Mouse (Mus musculus): ENCODE measurements around the gene Ryr1. TPM values are rescaled to one million over a fixed set of nuclear protein-coding genes. Genes with fewer than 3 reads are reported as not detected.
"Not testable (repeated sequence)": the region's sequence is repeated elsewhere in the genome, so short reads cannot be mapped to it uniquely, and the experiment has no call there.

Gene Ryr1
- polyA plus RNA-seq, 3 experiments from 2014 or later: 0.05 to 0.16 TPM; not detected in 1

DNA sequence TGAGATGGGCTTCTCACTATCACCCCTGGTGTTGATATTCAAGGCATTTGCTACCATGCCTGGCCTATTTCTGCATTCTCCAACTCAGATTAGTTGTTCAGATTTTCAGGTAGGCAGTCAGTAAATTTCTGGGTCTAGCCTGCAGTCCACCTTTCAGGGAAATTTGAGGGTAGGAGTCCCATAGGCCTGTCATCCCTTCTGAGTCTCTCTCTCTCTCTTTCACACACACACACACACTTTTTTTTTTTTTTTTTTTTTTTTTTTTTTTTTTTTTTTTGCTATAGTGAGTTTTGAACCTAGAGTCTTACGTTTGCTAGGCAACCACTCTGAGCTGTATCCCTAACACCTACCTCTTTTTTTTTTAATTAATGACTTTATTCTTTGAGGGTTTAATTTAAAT, 140.5 kb downstream of the Ryr1 start:
- ATAC-seq: no peak

DNA sequence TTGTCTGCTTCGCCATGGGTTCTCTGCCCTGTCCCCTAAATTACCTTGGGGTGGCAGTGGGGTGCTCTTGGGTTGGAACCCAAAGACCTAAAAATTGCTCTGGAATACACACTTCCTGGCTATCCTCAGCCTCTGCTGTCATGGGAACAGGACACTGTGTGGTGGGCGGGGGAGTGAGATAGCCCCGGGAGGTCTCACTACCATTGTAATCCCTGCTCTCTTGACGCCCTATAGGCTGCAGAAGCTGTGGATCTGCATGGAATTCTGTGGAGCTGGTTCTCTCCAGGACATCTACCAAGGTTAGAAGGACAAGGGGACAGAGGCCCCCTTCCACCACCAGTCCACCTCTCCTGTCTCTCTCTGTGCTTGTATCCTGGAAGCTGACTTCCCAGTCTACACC, 141.1 kb downstream of the Ryr1 start:
- no peak for ATAC-seq

DNA sequence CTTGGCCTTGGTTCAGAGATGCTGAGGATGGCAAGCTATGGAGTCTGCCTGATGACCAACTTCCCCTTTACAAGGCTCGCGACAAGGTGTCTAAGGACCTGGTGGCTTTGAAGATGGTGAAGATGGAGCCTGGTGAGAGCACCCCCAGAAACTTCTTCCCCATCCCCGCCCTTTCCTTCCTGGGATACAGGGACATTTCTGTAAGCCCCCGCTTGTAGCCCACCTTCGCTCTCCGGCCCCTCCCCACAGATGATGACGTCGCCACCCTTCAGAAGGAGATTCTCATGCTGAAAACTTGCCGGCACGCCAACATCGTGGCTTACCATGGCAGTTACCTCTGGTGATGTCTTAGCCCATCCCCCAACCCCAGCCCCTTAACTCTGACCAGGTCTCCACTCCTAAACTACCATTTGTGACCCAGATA, 141.8 kb downstream of the Ryr1 start:
- ATAC-seq: no peak

DNA sequence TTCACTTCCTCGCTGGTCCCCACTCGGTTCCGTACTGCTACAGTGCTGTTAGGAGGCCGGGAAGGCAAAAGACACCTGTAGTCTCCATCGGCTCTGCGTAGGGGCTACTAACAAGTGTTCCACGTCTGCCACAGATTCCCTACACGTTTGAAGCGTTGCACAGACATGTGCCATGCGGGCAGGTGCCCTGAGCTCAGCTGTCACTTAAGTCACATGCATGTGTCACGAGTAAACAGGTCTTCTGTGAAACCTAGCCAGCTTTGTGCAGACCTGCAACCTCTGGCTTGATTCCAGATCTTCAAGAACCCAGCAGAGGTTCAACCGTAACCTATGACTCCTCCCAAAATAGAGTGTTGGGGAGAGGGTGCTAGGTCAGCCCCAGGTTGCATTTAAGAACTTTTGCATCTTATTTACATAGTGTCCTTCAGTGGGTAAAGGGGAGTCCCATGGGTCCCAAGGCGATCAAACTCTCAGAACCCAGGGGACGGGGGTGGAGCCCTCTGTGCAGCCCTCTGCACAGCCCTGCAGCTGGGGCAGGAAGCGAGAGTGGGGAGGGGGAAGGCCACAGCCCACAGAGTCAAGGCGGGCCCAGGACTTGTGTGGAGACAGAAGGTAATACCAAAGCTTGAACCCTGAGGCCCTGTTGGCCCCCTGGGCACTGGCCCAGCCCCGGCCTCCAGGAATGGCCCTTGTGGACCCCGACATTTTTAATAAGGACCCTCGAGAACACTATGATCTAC, 142.5 kb downstream of the Ryr1 start:
- peak; percentile 80 for ATAC-seq

DNA sequence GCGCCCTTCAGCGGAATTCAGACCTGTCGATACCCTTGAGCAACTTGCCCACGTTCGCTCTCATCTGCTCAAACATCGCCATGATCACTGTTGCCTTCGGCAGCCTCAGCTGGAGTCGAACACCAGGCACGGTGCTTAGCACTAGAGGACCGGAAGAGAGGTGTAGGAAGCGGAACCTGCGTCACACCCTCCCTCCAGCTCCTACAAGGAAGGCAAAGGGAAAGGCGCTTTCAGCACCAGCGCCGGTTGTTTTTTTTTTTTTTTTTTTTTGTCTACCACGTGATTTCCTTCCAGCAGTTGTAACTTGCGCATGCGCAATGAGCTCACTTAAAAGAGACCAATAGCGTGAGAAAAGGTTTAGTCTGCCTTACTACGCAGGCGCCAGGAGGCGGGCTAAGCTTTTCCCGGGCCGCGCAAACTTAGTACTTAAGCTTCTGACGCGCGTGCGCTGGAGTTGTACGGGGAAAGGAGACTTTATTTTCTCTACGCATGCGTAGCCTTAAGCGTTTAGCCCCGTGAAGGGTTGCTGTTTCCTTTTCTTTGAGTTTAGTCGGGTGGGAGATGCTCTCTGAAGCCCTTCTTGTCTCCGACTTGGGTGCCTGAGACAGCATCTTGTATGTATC, 143.2 kb downstream of the Ryr1 start, which contains the start of the genes Eif3k and Map4k1:
TSS of gene Eif3k (minus strand) at position 214 of the 623 bp plus-strand sequence.
TSS of gene Map4k1 (plus strand) at position 400 of the 623 bp plus-strand sequence.
- peak; percentile 77 for ATAC-seq

DNA sequence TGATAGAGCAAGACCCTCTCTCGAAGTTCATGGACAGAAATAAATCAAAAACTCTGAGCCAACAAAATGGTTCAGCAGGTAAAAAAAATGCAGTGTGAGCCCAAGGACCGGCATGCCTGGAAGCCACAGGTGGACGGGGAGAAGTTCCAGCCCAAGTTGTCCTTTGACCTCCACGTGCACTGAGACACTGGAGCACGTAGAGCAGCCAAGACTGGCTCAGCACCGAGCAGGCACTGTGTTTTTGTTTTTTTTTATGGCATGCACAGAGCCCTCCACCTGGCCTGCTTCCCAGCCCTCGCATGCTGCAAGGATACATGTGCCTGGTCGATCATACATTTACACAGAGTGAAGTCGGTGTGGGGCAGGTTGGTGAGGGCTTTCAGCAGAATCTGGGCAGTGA, 147.4 kb downstream of the Ryr1 start:
- no peak for ATAC-seq

DNA sequence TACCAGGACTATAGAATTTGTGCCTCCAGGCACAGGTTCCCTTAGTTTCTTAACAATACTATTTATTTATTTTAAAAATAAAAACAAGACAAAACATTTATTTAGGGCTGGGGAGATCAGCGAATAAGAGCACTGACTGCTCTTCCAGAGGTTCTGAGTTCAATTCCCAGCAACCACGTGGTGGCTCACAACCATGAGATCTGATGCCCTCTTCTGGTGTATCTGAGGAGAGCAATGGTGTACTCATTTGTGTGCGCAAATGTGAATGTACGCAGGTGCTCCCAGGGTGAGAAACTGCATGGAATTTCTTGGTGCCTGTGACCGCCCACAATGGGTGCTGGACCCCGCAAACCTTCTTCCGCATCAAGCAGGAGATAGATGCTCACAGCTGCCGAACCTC, 152.0 kb downstream of the Ryr1 start:
- peak; percentile 32 for ATAC-seq

DNA sequence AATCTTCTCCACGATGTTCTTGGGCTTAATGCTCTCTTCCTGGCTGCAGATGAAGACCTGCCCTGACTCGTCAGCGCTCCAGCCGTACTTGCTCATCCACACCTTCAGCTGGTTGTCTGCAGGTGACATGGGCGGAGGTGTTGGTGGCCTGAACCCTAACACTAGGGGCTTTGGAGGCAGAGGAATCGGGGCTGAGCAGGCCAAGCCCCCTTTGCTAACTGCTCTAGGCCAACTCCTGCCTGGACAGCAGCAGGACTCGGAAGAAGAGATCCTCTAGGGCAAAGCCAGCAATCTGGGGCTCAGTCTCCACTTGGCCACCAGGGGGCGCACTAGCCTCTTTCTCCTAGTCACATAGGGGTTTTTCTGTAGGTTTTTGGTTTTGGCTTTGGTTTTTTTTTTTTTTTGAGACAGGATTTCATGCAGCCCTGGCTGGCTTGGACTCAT, 152.4 kb downstream of the Ryr1 start:
- ATAC-seq: peak; percentile 52

DNA sequence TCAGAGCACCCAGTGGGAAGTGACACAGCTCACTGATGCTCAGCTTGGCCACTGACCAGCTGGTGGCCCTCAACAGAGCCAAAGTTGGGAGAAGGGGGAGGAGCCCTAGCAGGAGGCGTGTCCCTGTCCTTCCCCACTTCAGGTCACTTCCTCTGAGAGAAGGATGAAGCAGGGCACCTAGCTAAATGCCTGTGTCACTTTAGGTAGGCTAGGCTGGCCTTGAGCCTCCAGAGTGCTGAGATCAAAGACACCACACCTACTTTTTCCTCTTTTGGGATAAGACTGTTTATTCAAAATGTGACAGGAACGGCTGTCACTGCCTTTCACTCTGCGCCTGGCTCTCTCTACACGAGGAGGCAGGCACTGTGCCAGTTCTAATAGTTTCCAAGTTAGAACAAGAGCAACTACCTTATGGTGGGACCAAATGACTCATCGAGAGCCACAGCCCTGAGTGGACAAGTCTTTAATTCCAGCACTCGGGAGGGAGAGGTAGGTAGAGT, 153.2 kb downstream of the Ryr1 start:
- ATAC-seq: no peak

DNA sequence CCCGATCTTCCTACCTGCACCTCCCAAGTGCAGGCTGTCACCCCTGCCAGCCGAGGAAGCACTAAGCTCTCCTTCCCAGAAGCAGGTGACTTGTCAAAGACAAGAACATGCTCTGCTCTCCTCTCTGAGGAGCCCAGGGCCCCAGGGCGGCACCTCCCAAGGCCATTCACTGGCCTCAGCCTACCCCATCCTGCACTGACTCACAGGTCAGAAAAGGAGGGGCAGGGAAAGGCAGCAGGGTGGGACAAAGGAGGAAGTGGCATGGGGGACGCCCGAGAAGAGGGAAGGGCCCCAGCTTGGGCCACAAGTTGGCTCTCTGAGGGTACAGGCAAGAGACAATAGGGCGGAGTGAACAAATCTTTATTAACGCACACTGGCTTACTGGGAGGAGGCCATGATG, 153.9 kb downstream of the Ryr1 start:
- no peak for ATAC-seq

DNA sequence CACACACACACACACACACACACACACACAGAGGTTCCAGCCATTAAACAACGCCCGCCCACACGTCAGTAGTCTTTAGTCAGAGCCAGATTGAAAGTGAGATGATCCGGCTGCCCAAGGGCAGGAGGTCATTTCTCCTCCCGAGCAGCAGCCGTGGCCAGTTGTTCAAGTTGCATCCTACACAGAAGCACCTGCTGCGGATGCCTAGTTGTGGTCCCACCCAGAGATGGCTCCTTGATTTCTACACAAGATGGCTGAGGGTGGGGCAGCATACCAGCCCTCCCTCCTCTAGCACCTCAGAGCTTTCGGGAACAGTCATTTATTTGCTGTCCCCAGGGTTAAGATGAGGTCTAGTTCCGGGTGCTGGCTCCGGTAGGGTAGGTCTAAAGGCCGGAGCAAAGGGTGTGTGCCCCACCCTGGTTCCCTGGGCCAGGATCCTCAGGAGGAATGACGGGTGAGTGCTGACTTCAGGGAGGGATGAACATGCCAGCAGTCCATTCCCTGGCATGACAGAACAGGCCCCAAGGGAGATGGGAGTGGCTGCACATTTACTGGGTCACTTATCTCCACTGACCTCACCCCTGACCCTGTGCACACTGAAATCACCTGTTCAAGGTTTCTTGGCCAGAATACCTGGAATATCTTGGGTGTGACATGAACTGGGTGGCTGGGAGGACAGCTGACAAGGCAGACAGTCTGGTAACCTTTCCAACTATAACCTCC, 155.1 kb downstream of the Ryr1 start:
- no peak for ATAC-seq

DNA sequence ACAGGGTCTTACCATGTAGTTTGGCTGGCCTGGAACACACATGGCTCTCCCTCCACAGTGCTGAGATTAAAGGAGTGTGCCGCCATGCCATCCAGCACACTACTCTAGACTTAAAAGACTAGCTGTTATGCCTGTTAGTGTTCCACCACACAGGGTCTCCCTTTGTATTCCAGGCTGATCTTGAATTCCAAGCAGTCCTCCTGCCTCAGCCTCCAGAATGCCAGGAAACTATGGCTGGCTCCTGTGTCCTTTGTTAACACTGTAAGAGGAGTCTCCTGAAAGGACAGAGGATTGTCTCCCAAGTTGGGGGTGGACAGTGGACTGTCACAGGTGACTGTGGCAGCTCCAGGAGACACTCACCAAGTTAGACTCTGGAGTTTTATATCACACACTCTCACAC, 155.7 kb downstream of the Ryr1 start:
- no peak for ATAC-seq

DNA sequence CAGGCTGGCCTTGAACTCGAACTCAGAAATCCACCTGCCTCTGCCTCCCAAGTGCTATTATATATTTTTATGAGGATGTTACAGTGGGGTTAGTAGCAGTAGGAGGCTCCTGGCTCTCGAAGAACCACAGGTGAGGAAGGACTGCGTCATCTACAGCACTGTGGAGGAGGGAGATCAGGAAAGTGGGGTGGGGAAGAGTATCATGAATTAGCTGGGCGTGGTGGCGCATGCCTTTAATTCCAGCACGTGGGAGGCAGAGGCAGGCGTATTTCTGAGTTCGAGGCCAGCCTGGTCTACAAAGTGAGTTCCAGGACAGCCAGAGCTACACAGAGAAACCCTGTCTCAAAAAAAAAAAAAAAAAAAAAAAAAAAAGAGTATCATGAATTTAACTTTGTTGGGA, 156.9 kb downstream of the Ryr1 start:
- ATAC-seq: not testable (repeated sequence)

DNA sequence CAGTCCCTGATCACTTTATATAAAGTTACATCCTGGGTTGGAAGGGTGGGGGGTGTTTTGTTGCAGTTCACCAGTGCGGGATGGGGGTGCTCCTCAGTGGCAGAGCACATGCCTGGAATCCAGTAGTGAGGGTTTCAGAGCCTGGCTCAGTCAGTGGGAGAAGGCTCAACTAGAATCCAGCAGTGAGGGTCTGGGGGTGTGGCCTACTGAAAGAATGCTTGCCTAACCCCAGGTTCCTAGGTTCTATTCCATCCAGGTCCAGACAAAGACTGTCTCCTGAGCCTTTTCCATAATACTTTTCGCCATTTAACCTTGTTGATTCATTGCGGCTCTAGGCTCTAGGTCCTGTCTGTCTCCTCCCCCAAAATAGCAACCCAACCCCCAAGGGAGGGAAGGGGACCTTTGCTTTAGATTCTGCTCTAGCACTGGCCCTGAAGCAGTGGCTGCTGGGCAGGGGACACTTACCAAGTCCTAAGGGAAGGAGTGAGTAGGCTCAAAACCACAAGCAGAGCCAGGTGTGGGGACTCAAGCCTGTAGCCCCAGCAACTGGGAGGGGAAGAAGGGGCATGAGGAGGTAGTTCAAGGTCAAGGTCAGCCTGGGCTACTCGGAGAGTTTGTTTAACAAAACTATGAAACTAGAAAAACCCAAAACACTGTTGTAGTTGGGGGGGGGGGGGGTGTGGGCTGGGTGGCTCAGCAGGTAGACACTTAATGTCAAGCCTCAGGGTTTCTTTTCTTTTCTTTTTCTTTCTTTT, 158.1 kb downstream of the Ryr1 start:
- ATAC-seq: no peak

DNA sequence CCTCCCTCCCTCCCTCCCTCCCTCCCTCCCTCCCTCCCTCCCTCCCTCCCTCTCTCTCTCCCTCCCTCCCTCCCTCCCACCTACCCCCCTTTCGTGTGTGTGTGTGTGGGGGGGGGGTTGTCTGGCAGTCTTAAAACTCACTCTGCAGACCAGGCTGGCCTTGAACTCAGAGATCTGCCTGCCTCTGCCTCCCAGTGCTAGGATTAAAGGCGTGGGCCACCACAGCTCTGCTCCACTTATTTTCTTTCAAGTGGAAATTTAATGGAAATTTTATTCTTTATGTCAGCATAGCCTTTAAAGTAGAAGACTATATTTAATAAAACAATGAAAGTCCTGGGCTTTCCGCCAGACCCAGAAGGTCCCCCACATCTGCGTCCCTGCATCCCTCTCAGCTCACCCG, 158.8 kb downstream of the Ryr1 start:
- no peak for ATAC-seq

DNA sequence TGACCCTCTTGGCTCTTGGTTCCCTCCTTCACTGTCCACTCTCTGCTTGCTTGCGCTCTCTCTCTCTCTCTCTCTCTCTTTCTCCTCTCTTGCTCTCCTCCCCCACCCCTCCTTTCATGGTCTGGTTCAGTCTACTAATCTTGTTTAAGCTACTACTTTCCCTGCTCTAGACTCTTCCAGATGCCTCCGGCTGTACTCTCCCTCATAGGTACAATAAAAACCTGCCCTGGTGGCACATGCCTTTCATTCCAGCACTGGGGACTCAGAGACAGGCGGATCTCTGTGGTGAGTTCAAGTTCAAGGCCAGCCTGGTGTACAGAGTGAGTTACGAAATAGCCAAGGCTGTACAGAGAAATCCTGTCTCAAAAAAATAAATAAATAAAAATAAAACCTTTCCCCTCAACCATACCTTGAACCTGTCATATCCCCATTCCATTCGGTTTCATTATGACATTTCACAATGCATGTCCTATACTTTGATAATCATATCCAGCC, 159.6 kb downstream of the Ryr1 start:
- no peak for ATAC-seq

DNA sequence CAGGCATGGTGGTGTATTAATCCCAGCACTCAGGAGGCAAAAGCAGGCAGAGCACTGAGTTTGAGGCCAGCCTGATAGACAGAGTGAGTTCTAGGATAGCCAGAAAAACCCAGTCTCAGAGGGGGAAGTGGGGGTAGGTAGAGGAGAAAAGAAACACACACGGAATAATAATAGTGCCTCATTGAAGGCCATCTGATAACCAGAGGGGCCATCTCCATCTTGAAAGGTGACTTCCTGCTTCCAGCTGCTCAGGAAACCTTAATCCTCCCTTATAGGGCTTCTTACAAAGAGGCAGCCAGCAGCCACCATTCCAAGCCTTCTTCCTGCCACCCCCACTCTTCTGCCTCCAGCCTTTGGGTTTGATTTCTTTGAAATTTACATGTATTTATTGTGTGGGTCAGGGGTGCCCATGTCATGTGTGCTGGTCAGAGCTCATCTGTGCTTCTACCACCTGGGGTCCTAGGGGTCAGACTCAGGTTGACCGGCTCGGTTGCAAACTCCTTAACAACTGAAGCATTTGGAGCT, 161.5 kb downstream of the Ryr1 start:
- no peak for ATAC-seq

DNA sequence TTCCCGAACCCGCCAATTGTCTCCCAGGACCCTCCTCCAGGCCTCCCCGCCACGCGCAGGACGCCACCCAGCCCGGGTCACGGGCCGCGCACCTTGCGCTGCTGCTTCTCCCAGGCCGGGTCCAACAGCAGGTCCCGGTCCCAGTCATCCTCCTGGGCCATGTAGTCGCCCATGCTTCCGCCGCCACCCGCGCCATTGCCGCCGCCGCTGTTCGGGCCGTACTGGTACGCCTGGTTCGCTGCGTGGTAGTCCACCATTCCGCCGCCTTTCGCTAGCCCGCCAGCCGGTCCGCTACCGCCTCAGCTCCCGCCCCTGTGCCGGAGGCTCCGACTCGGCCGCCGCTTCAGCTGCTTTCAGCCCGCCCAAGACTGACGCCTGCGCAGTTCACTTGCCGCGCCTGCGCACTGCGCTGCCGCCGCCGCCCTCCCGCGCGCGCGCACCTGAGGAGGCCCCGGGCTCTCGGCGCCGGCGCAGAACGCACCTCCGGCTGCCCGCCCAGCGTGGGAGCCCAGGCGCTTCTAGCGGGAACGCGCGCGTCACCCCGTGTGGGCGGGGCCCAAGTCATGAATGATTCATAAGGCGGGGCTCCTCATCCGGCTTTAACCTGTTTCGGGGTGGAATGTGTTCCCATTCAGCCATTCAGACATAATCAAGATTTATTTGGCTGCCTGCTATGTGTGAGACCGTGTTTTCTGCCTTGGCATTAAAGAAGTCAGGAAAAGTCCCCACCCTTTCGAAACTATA, 162.9 kb downstream of the Ryr1 start, which contains the start of gene Actn4:
TSS of gene Actn4 (minus strand) at position 414 of the 744 bp plus-strand sequence.
- peak; percentile 95 for ATAC-seq

DNA sequence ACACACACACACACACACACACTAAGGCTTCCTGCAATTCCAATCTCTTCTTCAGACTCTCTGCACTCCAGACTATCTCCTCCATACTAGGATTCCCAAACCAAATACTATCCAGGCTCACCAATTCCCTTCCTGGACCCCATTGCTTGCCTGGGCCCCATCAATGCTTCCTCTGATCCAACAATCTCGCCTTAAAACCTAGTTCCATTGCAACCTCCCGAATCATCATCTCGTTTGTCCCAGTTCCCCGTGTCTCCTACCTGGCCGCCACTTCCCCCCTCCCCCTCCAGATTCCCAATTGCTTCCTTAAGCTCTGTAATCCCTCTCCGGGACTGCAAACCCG, 163.4 kb downstream of the Ryr1 start:
- no peak for ATAC-seq

DNA sequence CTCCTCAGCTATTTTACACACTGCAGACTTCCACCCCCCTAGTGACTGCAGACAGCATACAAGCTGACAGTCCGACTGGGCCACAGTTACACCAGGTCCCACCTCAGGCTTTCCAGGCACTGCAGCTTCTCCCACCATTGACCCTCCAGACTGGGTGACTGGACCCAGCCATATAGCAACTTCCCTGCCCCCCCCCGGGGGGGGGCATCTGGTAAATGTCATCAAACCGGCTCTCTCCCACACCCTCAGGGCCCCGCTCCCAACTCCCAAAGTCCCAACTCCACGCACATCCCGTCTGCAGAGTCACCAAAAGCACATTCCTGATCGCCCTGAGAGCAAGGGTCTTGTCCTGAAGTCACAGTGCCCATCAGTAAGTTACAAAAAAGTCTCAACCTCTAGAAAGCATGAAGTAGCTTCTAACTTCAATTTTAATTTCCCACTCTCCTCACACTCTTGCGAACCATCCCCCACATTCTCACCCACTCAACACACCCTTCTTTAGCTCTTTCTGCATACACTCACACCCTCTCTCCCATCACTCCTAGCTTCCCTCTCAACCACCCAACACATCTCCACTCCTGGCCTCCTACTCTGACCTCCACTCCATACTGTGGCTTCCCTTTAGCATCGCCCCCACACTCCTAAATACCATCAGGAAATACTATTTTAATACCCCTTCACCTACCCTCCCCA, 164.5 kb downstream of the Ryr1 start:
- no peak for ATAC-seq

Data from inflammation-experienced regulatory T-cells, adult 6 months (primary cell).